Mouse (Mus musculus) kidney, adult 18-20 months (tissue): ENCODE data around the gene Kcnmb2.

ENCODE experiments used
- DNase-seq: peaks from one replicate; pipeline ENCODE4 v3.0.0; 2021

Gene Kcnmb2

DNA sequence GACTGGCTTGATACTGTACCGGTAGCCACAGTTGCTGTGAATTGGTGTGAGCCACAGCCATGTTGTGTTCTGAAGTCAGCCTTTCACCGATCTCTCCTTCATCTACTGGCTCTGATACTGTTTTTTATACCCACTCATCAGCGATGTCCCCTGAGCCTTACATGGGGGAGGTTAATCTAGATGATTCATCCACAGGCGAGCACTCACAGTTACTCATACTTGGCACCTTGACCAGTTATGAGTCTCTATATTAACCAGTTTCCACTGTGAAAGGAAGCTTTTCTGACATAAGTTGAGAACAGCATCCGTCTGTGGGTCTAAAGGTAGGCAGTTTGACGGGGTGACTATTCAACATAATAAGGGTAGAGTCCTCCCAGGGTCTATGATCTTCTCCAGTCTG is 118.7 kb downstream of the Kcnmb2 start:
- DNase-seq: no peak

- DNase-seq: no peak
Measured at GRCm38 (mm10) chr3:32029375-32030050, 127.2 kb downstream of the Kcnmb2 start.

DNA sequence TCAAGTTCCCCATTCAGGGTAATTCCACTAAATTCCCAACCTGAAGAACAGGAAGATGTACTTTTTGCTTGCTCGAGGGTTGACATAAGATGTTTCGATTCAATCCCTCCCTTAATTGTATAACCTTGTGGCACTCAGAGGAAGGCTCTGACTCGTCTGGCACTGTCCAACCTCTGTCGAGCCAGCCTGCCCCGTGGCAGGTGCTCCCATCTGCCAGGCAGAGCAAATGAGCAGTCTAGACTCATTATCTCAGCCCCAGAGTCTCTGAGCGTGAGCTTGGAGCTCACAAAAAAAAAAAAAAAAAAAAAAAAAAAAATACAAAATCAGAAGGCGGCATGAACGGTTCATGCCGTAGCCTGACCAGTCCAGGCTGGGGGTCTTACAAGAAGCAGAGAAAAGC is 130.1 kb downstream of the Kcnmb2 start:
- no peak for DNase-seq

DNA sequence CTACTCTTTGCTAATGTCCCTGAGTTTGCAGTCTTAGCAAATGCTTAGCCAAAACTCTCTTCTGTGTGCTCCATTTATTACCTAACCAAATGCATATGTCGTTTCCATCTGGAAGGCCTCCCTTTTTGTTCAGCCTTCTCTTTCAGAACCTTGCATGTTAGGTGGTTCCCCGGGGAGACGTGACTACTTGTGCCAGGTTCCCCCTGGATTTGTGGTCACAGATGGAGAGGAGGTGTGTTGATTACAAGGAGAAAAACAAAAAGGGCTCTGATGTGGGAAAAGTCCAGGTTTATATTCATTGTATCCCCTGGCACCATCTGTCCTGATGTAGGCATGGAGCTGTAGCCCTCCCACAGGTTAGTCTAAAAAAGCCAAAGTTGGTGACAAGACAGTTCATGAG is 141.5 kb downstream of the Kcnmb2 start:
- DNase-seq: no peak

DNA sequence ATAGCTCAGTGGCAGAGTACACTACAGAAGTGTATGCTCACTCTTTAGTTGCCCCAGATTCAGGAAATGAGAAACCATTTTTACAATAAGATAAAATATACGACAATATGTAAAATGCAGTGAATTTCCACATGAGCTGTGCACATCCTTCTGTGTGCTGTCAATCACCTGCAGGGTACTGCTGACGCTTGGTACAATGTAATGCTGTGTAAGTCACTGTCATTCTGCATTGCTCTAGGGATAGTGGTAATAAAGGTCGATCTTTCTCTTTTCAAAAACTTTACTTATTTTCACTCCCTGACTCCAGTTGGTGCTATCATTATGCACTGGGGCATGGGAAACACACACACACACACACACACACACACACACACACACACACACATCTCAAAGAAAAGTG is 146.5 kb downstream of the Kcnmb2 start:
- DNase-seq: no peak

DNA sequence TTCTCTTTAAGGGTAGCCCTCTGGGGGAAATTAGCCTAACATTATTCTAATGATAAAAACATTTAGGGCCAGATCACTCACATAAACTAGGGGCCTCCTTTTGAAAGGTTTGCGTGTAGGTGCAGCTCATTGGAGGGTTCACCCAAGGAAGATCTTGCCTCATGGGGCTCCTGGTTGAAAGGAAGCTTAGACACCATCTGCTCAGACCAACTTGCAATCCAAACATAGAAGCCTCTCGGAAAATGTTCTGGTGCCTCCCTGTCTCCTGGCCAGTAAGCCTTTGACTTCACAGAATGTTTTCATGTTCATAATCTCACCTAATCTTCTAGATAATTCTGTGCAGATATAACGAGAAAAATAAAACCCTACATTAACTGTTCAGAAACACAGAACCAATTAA is 150.3 kb downstream of the Kcnmb2 start:
- DNase-seq: no peak

DNA sequence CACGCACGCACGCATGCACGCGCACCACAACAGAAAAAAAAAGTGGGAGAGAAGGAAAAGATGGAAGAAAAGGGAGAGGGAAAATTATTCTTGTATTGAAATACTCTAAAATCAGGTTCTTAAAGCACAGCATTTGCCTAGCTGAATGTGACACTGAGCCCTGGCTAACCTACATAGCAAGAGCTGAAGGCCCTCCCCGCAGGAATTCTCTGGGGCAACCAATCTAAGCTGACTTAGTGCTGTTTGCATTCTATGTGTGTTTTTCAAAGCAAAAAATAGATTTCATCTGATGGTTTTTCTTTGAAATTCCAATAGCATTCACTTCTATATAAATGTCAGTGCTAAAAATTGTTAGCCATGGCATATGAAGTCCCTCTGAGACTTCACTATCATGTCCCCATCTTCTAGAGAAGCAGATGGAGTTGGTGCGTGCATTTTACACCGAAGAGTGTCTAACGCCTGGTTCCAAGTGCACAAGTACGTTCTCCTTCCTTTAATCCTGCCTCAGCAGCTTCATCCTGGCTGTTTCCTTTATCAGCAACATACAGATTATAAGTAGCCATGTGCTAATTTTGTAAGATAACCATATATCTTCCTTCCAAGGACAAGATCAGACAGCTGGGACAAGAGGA is 151.4 kb downstream of the Kcnmb2 start:
- no peak for DNase-seq

DNA sequence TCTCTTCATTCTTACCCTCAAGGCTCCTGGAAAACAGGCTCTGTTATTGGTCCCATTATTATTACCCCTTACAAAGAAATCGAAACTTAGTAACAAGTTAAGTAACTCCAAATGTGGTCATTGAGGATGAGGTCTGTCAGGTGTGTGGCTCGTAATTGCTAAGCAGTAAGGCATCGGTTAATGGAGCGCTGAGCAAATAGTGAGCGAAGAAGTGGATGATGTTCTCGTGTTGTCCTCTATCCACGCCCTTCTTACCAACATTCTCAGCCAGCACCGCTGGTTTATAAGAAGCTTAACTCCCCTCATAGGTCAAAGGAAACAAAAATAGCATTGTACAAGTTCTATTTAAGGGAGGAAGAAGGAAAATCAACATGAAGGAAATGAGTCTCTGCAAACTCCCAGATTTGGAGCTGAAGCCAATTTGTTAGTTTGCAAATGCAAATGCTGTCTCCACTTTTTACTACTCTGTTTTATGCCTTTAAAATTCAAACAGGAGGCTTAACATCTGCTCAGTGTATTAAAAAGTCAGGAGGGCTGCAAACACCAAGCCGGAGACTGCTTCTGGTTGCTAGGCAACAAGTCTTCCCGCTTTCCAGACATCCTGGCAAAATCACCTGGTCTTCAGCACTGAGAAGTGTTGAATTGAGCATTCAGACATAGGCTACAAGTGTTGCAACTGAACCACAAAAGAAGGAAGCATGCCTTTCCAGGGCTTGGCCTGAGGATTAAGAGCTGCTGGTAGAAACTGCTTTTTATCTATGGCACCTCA is 157.8 kb downstream of the Kcnmb2 start:
- no peak for DNase-seq

DNA sequence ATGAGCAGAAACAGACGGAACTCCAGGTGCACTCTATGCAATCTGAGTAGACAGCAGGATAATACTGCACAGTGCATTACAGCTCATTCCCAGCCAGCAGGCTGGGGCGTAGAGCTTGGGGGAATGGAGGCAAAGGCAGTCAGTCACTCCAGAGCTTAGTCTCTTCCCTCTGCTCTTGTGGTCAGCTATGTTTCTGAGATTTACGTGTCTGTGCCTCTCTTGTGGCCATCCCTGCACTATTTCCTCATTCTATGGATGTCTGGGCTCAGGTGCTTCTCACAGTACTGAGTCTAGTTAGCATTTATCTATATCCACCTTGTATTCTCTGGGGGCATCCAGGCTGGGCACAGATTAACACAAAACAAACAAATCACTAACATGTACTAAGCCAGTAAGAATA is 160.4 kb downstream of the Kcnmb2 start:
- DNase-seq: no peak

DNA sequence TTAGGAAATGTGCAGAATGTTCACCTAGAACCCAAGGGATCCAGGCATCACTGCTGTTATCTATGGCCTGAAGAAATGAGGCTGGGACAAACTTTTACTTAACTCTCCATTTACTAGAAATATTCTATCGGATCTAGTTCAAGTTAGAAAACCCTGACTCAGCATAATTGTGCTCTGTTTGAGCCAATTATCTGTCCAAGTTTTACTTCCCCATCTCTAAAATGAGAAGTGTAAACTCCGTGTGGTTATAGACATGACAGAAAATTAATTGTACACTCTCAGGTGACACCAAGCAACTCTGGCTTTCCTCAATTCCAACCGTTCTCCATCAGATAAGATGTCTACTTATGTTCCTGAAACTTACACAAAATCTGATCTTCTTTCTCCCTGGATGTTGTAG is 161.0 kb downstream of the Kcnmb2 start:
- no peak for DNase-seq

GRCm38 (mm10) chr3:32067004-32067935 is 165.0 kb downstream of the Kcnmb2 start:
- DNase-seq: no peak

DNA sequence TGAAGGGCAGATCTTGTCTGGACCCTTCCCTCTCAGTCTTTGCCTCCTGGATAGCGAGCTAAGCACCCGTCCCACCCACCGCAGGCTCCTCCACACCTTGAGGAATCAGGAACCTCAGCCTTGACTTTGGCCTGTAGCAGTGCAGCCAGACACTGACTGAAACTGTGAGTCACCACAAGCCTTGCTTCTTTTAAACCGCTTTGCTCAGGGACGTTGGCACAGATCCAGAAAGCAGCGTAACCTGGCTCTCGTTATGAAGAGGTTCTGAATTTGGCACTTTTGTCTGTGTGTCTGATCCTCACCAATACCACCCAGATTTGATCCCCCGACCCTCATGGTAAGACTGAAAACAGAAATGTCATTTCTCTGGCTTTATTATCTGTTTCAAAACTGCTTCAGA is 171.6 kb downstream of the Kcnmb2 start:
- DNase-seq: no peak

GRCm38 (mm10) chr3:32088762-32089161 is 186.5 kb downstream of the Kcnmb2 start:
- no peak for DNase-seq

DNA sequence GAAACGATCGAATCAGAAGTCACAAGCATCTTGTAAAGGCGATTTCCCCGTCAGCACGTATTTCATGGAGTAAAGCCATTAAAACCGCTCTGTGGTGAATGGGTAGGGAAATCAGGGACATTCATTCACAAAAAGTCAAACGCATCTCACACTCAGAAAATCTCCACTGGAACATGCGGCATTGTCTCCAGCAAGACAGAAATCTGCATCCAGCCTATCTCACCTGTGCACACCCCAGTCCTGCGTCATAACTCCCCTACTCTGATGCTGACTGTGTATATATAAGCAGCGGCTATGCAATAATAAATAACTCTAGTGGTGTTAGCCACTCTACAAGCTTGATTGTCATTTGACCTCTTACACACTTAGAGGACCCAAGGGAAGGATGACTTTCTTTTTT is 199.1 kb downstream of the Kcnmb2 start:
- no peak for DNase-seq

GRCm38 (mm10) chr3:32119851-32120250 is 217.5 kb downstream of the Kcnmb2 start:
- no peak for DNase-seq

- no peak for DNase-seq
Measured at GRCm38 (mm10) chr3:32121731-32122130, 219.4 kb downstream of the Kcnmb2 start.

DNA sequence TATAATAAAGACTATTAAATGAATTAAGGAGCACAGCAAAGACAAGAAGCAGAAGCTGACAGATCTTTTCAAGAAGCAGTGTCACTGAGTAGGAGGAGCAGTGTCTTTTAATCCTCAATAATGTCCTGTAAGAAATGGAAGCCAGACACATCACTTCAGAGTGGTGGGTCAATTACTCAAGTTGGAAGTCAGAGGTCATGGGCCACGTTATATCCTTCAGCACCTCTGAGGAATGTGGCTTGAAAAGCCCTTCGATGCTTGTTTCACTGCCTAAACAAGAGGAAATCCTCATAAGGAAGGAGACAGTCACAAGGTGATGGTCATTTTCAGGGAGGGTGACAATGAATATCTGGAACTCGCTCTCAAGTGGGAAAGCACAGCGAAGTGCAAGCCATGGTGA is 223.1 kb downstream of the Kcnmb2 start:
- DNase-seq: no peak

DNA sequence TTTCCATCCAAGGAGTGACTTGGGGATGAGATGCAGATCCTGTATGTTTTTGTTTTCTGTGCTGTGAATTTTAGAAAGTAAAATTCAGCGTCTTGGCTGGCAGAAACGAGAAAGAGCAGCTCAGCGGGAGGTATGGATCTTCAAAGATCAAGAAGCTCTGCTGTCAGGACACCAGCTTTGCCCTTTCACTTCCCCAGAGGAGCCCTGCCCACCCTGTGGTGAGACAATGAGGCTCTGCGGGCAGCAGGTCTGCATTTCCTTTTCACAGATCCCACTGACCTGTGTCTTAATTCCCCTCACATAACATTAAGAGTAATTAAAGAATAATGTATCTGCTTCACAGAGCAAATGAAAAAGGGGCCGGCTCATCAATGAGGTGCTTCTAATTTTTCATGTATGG is 226.1 kb downstream of the Kcnmb2 start:
- no peak for DNase-seq

- no peak for DNase-seq
Measured at GRCm38 (mm10) chr3:32130696-32131095, 228.4 kb downstream of the Kcnmb2 start.

DNA sequence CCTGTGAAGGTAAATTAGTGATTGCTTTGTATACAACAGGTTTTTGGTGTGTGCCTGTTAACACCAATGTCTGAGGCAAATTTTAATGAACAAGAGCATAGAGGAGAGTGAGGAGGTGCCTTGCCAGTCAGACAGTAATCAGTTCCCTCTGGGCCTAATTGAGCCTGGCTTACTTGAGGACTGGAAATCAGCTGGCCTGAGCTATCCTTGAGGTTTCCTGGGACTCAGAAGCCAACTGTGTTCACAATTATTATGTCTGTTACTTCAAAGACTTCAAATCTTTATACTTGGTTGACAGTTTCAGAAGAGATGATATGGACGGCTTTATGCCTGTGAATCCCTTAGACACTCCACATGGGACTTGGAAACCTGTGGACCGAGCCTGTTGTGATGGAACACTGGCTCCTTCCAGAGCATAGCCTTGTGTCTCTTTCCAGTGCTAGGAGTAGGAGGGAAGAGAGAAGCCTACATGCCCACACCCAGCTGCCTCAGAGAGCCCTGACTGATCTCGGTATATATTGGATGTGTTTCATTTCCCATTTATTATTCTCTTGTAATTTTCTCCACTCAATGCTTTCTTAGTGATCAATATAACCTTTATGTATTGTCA is 230.2 kb downstream of the Kcnmb2 start:
- no peak for DNase-seq

DNA sequence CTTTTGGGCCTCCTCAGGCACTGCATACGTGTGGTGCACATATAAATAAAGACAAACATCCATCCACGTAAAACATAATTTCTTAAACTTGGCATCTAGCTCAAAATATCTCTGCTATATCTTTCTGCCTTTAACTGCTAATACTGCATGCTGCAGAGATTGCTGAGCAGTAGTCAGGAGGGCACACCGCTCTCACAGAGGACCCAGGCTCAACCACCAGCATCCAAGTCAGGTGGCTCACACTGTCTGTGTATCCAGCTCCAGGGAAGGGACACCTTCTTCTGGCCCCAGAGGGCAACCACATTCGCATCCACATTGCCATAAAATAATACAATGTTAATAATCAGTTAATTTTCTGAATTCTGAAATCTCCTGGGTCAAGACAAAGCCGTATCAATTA is 241.9 kb downstream of the Kcnmb2 start:
- no peak for DNase-seq

DNA sequence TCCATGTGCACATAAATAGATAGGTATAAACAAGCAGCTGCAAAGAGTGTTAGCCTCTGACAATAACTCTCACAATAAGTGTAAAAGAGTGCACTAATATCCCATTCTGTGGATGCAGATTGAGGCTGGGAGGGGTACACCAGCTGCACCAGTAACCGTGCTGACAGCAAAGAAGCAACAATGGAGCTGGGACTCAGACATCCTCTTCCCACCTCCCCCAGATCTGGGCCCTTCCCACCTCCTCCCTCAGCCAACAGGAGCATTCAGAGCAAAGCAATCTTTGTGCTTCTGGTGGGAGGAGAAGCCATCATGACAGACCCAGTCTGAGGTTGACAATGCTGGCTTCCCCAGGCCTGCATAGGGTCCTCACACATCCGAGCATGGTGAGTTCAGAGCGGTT is 242.3 kb downstream of the Kcnmb2 start:
- no peak for DNase-seq

DNA sequence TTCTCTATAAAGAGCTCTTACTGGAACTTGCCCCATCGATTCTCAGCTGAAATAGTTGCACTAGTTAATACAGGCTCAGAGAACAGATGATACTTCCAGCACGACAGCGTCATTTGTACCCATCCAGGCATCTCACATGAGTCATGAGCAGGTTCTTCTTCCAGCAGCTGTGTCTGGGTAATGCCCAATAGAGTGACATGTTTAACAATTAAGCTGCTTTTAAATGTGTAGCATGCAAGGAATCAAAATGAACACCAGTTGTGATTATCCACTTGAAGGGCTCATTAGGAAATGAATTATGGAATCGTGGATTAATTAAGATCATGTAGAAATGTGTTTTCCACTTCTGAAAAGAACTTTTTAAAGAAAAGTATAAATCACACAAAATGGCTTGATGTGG is 245.4 kb downstream of the Kcnmb2 start:
- DNase-seq: no peak
